Mouse (Mus musculus) granulocyte monocyte progenitor cell, adult 5-6 weeks (primary cell): Measurements from ENCODE around the gene Atg7. TPM values are rescaled to one million over a fixed set of nuclear protein-coding genes. Genes with fewer than 3 reads are reported as not detected.

Source experiments
- ATAC-seq: replicated peaks from 2 replicates; pipeline ENCODE4 v1.8.0; 2016; ENCODE audit warnings: mild to moderate bottlenecking, moderate TSS enrichment, inconsistent platforms; ENCODE audit not compliant: poor library complexity, severe bottlenecking
- total RNA-seq, 2 experiments: library from RNA; stranded (forward) in 1 of 2; stranded (reverse) in 1 of 2; fragments of 200-712, 200-1000 nt in 1 of 2; fragments of >200 nt in 1 of 2; fragmentation: Nextera tagmentation in 1 of 2; gene quantifications; 2 replicates each; pipeline ENCODE4 v1.2.3; 2014 to 2017

The Atg7 gene
- total RNA-seq, 2 experiments from 2014 or later = 16.9 to 36.4 TPM

- ATAC-seq = no peak
These were observed 166.5 kb downstream of the Atg7 start for GRCm38 (mm10) chr6:114809431-114809811.

- no peak for ATAC-seq
These were observed 169.4 kb downstream of the Atg7 start for GRCm38 (mm10) chr6:114812322-114812721.

GRCm38 (mm10) chr6:114812779-114813178, 169.9 kb downstream of the Atg7 start:
- ATAC-seq = no peak

GRCm38 (mm10) chr6:114814199-114814881, 171.4 kb downstream of the Atg7 start:
- no peak for ATAC-seq

- ATAC-seq = no peak
These were observed 172.2 kb downstream of the Atg7 start for GRCm38 (mm10) chr6:114814882-114815650.

GRCm38 (mm10) chr6:114817948-114818347, 175.1 kb downstream of the Atg7 start:
- ATAC-seq = peak; percentile 52

- ATAC-seq = peak; percentile 89
These were observed 175.6 kb downstream of the Atg7 start for GRCm38 (mm10) chr6:114818471-114818870.

GRCm38 (mm10) chr6:114819971-114820481, 177.1 kb downstream of the Atg7 start:
- ATAC-seq = no peak

- ATAC-seq = no peak
These were observed 178.7 kb downstream of the Atg7 start for GRCm38 (mm10) chr6:114821646-114822045.

GRCm38 (mm10) chr6:114826889-114827288, 184.0 kb downstream of the Atg7 start:
- no peak for ATAC-seq

GRCm38 (mm10) chr6:114829660-114830438, 187.0 kb downstream of the Atg7 start:
- ATAC-seq = no peak

GRCm38 (mm10) chr6:114831807-114832206, 188.9 kb downstream of the Atg7 start:
- ATAC-seq = peak; percentile 66

- no peak for ATAC-seq
These were observed 190.3 kb downstream of the Atg7 start for GRCm38 (mm10) chr6:114833058-114833685.

GRCm38 (mm10) chr6:114833791-114834346, 191.0 kb downstream of the Atg7 start:
- ATAC-seq = no peak

GRCm38 (mm10) chr6:114835344-114835743, 192.4 kb downstream of the Atg7 start:
- ATAC-seq = no peak

- ATAC-seq = no peak
These were observed 192.9 kb downstream of the Atg7 start for GRCm38 (mm10) chr6:114835752-114836151.

- no peak for ATAC-seq
These were observed 193.5 kb downstream of the Atg7 start for GRCm38 (mm10) chr6:114836433-114836832.

GRCm38 (mm10) chr6:114838872-114839271, 196.0 kb downstream of the Atg7 start:
- no peak for ATAC-seq

GRCm38 (mm10) chr6:114840012-114840411, 197.1 kb downstream of the Atg7 start:
- ATAC-seq = peak; percentile 51

- ATAC-seq = no peak
These were observed 199.2 kb downstream of the Atg7 start for GRCm38 (mm10) chr6:114842131-114842530.
